Mouse (Mus musculus): ENCODE data around the gene E2f8. TPM values are rescaled to one million over a fixed set of nuclear protein-coding genes. Genes with fewer than 3 reads are reported as not detected.

E2f8 gene
- polyA plus RNA-seq, 1 experiment, result 5.4 TPM

GRCm38 (mm10) chr7:48871292-48871691 lies 10.1 kb downstream of the E2f8 start:
- WGBS, result 86% methylated on average over 11 of the region's 11 CpGs
- Histone ChIP-seq H3K27ac (ENCODE audit: insufficient read depth, low read length) (no peak overlapping the region), H3K27me3 (ENCODE audit: control insufficient read depth, insufficient read depth, low read length) (no peaks in the 10 kb centered on the region), H3K4me1 (ENCODE audit: control insufficient read depth, insufficient read depth, insufficient read length) (no peaks in the 10 kb centered on the region), H3K36me3 (ENCODE audit: control insufficient read depth, insufficient read depth, low read length) (peaks cover 2% of the 10 kb centered on the region; the same call in 1 of the 2 replicates), H3K4me3 (ENCODE audit: extremely low read depth, insufficient read depth, insufficient read length) (no peak overlapping the region)
- TF ChIP-seq POLR2A (IDR thresholded peaks at IDR 0.05; ENCODE audit: low read depth, low read length) (no peak), CTCF (IDR thresholded peaks at IDR 0.05; ENCODE audit: extremely low read depth, insufficient read depth, insufficient read length, insufficient replicate concordance) (no peak)
- DNase-seq (ENCODE audit: low read depth in 1 of 2, low spot score in 2 of 2), result no peak

- peaks cover 2% of the 10 kb centered on the region; the same call in 1 of the 2 replicates for H3K36me3 ChIP-seq (ENCODE audit: control insufficient read depth, insufficient read depth, low read length)
Observed at GRCm38 (mm10) chr7:48870579-48871180, 10.7 kb downstream of the E2f8 start.

GRCm38 (mm10) chr7:48870144-48870543 lies 11.3 kb downstream of the E2f8 start:
- no peak for TF ChIP-seq CTCF (IDR thresholded peaks at IDR 0.05; ENCODE audit: extremely low read depth, insufficient read depth, insufficient read length, insufficient replicate concordance)
- TF ChIP-seq POLR2A (IDR thresholded peaks at IDR 0.05; ENCODE audit: low read depth, low read length), result no peak
- Histone ChIP-seq H3K36me3 (ENCODE audit: control insufficient read depth, insufficient read depth, low read length) (peaks cover 2% of the 10 kb centered on the region; the same call in 1 of the 2 replicates), H3K27me3 (ENCODE audit: control insufficient read depth, insufficient read depth, low read length) (no peaks in the 10 kb centered on the region), H3K4me3 (ENCODE audit: extremely low read depth, insufficient read depth, insufficient read length) (no peak overlapping the region), H3K4me1 (ENCODE audit: control insufficient read depth, insufficient read depth, insufficient read length) (0 out of 2 replicates have a peak, but pooled peaks cover 1% of the 10 kb centered on the region), H3K27ac (ENCODE audit: insufficient read depth, low read length) (no peak overlapping the region)
- no peak for DNase-seq (ENCODE audit: low read depth in 1 of 2, low spot score in 2 of 2)
- 94% methylated on average over 6 of the region's 6 CpGs for WGBS

More at GRCm38 (mm10) chr7:48870579-48871180, 10.7 kb downstream of the E2f8 start:
- TF ChIP-seq CTCF (IDR thresholded peaks at IDR 0.05; ENCODE audit: extremely low read depth, insufficient read depth, insufficient read length, insufficient replicate concordance), result no peak
- no peak overlapping the region for H3K4me3 ChIP-seq (ENCODE audit: extremely low read depth, insufficient read depth, insufficient read length)
- H3K4me1 ChIP-seq (ENCODE audit: control insufficient read depth, insufficient read depth, insufficient read length), result 0 out of 2 replicates have a peak, but pooled peaks cover 1% of the 10 kb centered on the region
- no peak for DNase-seq (ENCODE audit: low read depth in 1 of 2, low spot score in 2 of 2)
- WGBS, result 95% methylated on average over 21 of the region's 21 CpGs
- H3K27me3 ChIP-seq (ENCODE audit: control insufficient read depth, insufficient read depth, low read length), result no peaks in the 10 kb centered on the region
- H3K27ac ChIP-seq (ENCODE audit: insufficient read depth, low read length), result no peak overlapping the region

GRCm38 (mm10) chr7:48867576-48867975 lies 13.8 kb downstream of the E2f8 start:
- Histone ChIP-seq H3K4me1 (ENCODE audit: control insufficient read depth, insufficient read depth, insufficient read length) (0 out of 2 replicates have a peak, but pooled peaks cover 1% of the 10 kb centered on the region), H3K27ac (ENCODE audit: insufficient read depth, low read length) (no peak overlapping the region), H3K36me3 (ENCODE audit: control insufficient read depth, insufficient read depth, low read length) (peaks cover 2% of the 10 kb centered on the region; the same call in 1 of the 2 replicates), H3K4me3 (ENCODE audit: extremely low read depth, insufficient read depth, insufficient read length) (no peak overlapping the region), H3K27me3 (ENCODE audit: control insufficient read depth, insufficient read depth, low read length) (no peaks in the 10 kb centered on the region)
- TF ChIP-seq CTCF (IDR thresholded peaks at IDR 0.05; ENCODE audit: extremely low read depth, insufficient read depth, insufficient read length, insufficient replicate concordance) (no peak), POLR2A (IDR thresholded peaks at IDR 0.05; ENCODE audit: low read depth, low read length) (no peak)
- 83% methylated on average over 18 of the region's 18 CpGs for WGBS
- DNase-seq (ENCODE audit: low read depth in 1 of 2, low spot score in 2 of 2), result no peak

- no peaks in the 10 kb centered on the region for H3K27me3 ChIP-seq (ENCODE audit: control insufficient read depth, insufficient read depth, low read length)
- TF ChIP-seq CTCF (IDR thresholded peaks at IDR 0.05; ENCODE audit: extremely low read depth, insufficient read depth, insufficient read length, insufficient replicate concordance) (no peak), POLR2A (IDR thresholded peaks at IDR 0.05; ENCODE audit: low read depth, low read length) (no peak)
- H3K4me3 ChIP-seq (ENCODE audit: extremely low read depth, insufficient read depth, insufficient read length), result no peak overlapping the region
- 43% methylated on average over 9 of the region's 9 CpGs for WGBS
- peaks cover 1% of the 10 kb centered on the region; the same call in 1 of the 2 replicates for H3K4me1 ChIP-seq (ENCODE audit: control insufficient read depth, insufficient read depth, insufficient read length)
- DNase-seq (ENCODE audit: low read depth in 1 of 2, low spot score in 2 of 2), result no peak
- 0 out of 2 replicates have a peak, but pooled peaks cover 2% of the 10 kb centered on the region for H3K36me3 ChIP-seq (ENCODE audit: control insufficient read depth, insufficient read depth, low read length)
- H3K27ac ChIP-seq (ENCODE audit: insufficient read depth, low read length), result no peak overlapping the region
Observed at GRCm38 (mm10) chr7:48864671-48865458, 16.5 kb downstream of the E2f8 start.

- TF ChIP-seq POLR2A (IDR thresholded peaks at IDR 0.05; ENCODE audit: low read depth, low read length), result no peak
- TF ChIP-seq CTCF (IDR thresholded peaks at IDR 0.05; ENCODE audit: extremely low read depth, insufficient read depth, insufficient read length, insufficient replicate concordance), result no peak
- Histone ChIP-seq H3K27me3 (ENCODE audit: control insufficient read depth, insufficient read depth, low read length) (no peaks in the 10 kb centered on the region), H3K4me1 (ENCODE audit: control insufficient read depth, insufficient read depth, insufficient read length) (peaks cover 1% of the 10 kb centered on the region; the same call in 1 of the 2 replicates), H3K4me3 (ENCODE audit: extremely low read depth, insufficient read depth, insufficient read length) (no peak overlapping the region), H3K36me3 (ENCODE audit: control insufficient read depth, insufficient read depth, low read length) (0 out of 2 replicates have a peak, but pooled peaks cover 2% of the 10 kb centered on the region), H3K27ac (ENCODE audit: insufficient read depth, low read length) (no peak overlapping the region)
- no peak for DNase-seq (ENCODE audit: low read depth in 1 of 2, low spot score in 2 of 2)
Observed at GRCm38 (mm10) chr7:48864199-48864598, 17.2 kb downstream of the E2f8 start.
